Mouse (Mus musculus) kidney, adult 18-20 months (tissue): ENCODE results near the gene Olfr655.

Experiments
- DNase-seq: peaks from one replicate; pipeline ENCODE4 v3.0.0; 2021

The Olfr655 gene

DNA sequence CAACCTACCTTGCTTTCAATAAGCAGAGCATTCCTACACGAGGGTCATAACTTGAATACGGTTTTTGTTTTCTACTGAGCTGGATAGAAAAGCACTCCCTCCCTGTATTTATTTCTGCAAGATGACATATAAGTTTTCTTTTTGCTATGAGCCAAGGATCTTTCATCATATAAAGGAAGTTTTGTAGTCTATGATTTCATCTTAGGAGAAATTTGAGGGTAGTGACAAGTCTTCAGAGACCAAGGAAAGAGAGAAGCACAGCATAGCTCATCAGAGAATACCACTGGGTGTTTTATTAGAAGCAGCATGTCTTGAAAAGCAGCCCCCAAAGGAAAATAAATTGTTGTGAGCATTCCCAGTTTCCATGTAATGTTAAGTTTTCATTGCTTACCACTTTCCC lies at the start of gene Olfr655:
TSS of gene Olfr655 (minus strand) at position 101 of the 400 bp plus-strand sequence.
- no peak for DNase-seq

GRCm38 (mm10) chr7:104646841-104647482 lies 45.4 kb upstream of the Olfr655 start, which contains the start of gene Olfr658:
TSS of gene Olfr658 (minus strand) at chr7:104647305.
- peak; percentile 8 for DNase-seq

GRCm38 (mm10) chr7:104624494-104624893 lies 22.9 kb upstream of the Olfr655 start, which contains the start of gene Olfr657:
TSS of gene Olfr657 (plus strand) at chr7:104624794.
- no peak for DNase-seq

DNA sequence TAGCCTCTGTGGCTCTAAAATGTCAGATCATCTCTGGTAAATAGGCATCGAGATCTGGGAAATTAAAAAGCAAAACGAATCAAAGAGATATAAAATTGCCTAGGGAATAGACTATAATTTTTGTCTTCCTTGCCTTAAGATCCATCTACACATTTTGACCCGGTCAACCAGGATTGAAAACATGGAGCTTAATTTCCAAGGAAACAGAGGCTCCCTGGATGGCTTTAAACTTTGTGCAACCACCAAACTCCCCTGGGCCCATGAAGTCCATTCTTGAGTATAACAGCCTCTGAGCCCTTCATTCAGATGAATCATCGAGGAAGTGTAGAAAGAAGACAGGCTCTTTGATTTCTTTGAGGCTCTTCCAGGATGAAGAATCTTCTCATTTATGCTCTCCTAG lies 12.1 kb upstream of the Olfr655 start, which contains the start of gene Olfr656:
TSS of gene Olfr656 (plus strand) at position 301 of the 400 bp plus-strand sequence.
- no peak for DNase-seq

DNA sequence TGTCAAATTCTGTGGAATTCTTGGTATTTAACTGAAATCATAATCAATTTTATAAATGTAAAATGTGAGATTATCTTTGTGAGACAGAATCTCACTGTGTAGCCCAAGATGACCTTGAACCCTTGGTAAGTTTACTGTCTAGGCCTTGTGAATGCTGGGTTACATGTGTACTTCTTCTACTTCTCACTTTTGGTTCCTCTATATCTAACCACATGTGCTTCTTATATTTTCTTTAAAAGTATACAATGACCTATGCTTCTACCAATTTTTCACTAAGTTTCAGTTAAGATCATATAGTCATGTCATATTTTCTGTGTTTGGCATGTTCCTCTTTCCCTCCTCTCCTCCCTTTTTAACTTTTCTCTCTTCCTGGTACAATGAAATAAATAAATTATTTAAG lies 3.1 kb upstream of the Olfr655 start:
- DNase-seq = no peak

GRCm38 (mm10) chr7:104603173-104603572 lies 1.6 kb upstream of the Olfr655 start:
- peak; percentile 44 for DNase-seq

DNA sequence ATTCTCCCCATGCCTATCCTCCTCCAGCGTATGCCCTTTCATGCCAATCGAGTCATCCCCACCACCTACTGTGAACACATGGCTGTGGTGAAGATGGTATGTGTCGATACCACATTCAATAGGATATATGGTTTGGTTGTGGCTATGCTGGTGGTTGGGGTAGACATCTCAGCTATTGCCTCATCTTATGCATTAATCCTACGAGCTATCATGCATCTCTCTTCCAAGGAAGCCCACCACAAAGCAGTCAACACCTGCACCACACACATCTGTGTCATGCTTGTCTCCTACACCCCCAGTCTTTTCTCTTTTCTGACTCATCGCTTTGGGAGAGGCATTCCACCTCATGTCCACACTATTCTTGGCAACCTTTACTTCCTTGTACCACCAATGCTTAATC lies 13.3 kb downstream of the Olfr655 start:
- no peak for DNase-seq

- DNase-seq = no peak
Observed at GRCm38 (mm10) chr7:104586725-104587124, 14.9 kb downstream of the Olfr655 start, which contains the start of gene Olfr654. TSS of gene Olfr654 (plus strand) at chr7:104587025.

DNA sequence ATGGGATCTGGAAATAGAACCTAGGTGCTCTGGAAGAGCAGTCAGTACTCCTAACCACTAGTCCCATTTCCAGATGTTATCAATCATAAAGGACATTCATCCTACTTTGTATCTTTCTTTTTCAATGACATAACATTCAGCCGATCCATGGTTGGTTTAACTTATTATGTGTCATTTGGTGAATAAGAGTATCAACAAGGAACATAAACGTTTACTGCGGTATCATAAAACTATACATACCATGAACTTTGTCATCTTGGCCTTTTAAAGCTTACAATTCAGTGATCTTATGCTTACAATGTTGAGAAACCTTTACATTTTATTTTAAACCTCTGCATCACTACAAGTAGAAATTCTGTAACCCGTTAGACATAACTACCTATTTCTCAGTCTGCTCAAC lies 20.1 kb downstream of the Olfr655 start:
- no peak for DNase-seq

- no peak for DNase-seq
Observed at GRCm38 (mm10) chr7:104580846-104581245, 20.7 kb downstream of the Olfr655 start.

- no peak for DNase-seq
Observed at GRCm38 (mm10) chr7:104577014-104577413, 24.6 kb downstream of the Olfr655 start, which contains the start of gene Olfr653. TSS of gene Olfr653 (plus strand) at chr7:104577314.

GRCm38 (mm10) chr7:104560601-104561000 lies 41.0 kb downstream of the Olfr655 start, which contains the start of gene Olfr652:
TSS of gene Olfr652 (plus strand) at chr7:104560901.
- DNase-seq = no peak

GRCm38 (mm10) chr7:104552700-104553099 lies 48.9 kb downstream of the Olfr655 start:
- DNase-seq = no peak

DNA sequence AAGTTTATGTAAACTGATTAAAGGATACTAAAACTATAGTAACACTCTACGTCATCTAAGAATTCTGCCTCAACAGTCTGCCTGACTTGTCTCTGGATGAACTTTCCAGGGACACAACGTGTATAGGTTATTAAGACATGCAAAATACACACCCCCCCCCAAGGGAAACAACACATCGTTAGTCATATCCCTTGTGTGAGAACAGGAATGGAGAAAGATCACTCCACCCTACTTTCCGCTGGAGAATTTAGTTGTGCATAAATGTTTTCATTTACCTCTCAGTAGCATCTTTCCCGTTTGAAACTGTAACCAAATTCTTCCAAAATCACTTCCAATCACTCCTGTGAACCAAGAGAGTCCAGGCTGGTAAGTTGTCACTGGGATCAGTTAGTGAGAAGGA lies 51.7 kb downstream of the Olfr655 start, which contains the start of gene Olfr651:
TSS of gene Olfr651 (plus strand) at position 301 of the 400 bp plus-strand sequence.
- DNase-seq = no peak
